Mouse (Mus musculus) limb, embryonic 11.5 days (tissue): ENCODE measurements around the gene Wdr93. TPM values are rescaled to one million over a fixed set of nuclear protein-coding genes. Genes with fewer than 3 reads are reported as not detected.

Experiments used
- ATAC-seq: fragments of 200-750 bp; cut with Nextera tagmentation; 2 replicates; pipeline ENCODE4 v1.8.0; 2017; ENCODE audit warnings: low read depth; ENCODE audit not compliant: insufficient number of reproducible peaks, low FRiP score, low TSS enrichment
- DNase-seq: peaks from one replicate; pipeline ENCODE4 v3.0.0-alpha.2; 2015; ENCODE audit warnings: low spot score
- H3K27ac ChIP-seq: fragments of 300-500 bp; sonication (generic); replicated peaks from 2 replicates; pipeline ENCODE4 v1.5.1; 2014; ENCODE audit warnings: low read depth, mild to moderate bottlenecking, low read length
- H3K27me3 ChIP-seq: fragments of 300-500 bp; sonication (generic); 2 replicates; pipeline ENCODE4 v1.6.1; 2014; ENCODE audit warnings: mild to moderate bottlenecking, low read length, mixed read lengths; ENCODE audit not compliant: control insufficient read depth, insufficient read depth
- H3K36me3 ChIP-seq: fragments of 300-500 bp; sonication (generic); 2 replicates; pipeline ENCODE4 v1.6.1; 2014; ENCODE audit warnings: mild to moderate bottlenecking, low read length, moderate library complexity, mixed read lengths; ENCODE audit not compliant: control insufficient read depth, insufficient read depth
- H3K4me1 ChIP-seq: fragments of 300-500 bp; sonication (generic); 2 replicates; pipeline ENCODE4 v1.6.1; 2014; ENCODE audit warnings: low read length, mixed read lengths; ENCODE audit not compliant: control insufficient read depth, insufficient read depth
- H3K4me2 ChIP-seq: fragments of 300-500 bp; sonication (generic); 2 replicates; pipeline ENCODE4 v1.6.1; 2014; ENCODE audit warnings: low read depth, mild to moderate bottlenecking, moderate library complexity; ENCODE audit not compliant: severe bottlenecking
- H3K4me3 ChIP-seq: fragments of 300-500 bp; sonication (generic); 2 replicates; pipeline ENCODE4 v1.5.1; 2014; ENCODE audit warnings: low read depth, low read length
- H3K9ac ChIP-seq: fragments of 300-500 bp; sonication (generic); 2 replicates; pipeline ENCODE4 v1.6.1; 2014; ENCODE audit warnings: mild to moderate bottlenecking, low read length
- H3K9me3 ChIP-seq: fragments of 300-500 bp; sonication (generic); 2 replicates; pipeline ENCODE4 v1.6.1; 2016; ENCODE audit warnings: low read length; ENCODE audit not compliant: control insufficient read depth
- WGBS: fragments of 180-500 bp; shearing (Covaris S2); extraction: QIAGEN DNeasy Blood & Tissue Kit; methylation state at CpG from one replicate; pipeline ENCODE4 v1.1.7; 2014; 5-methylcytosine and 5-hydroxymethylcytosine counted together
- polyA plus RNA-seq: library from polyadenylated mRNA; unstranded; fragments of >200 nt; fragmentation: Nextera tagmentation; extraction: Ambion mirVana; gene quantifications from 2 replicates; pipeline ENCODE4 v1.2.1, GENCODE M21; 2014

The Wdr93 gene
- polyA plus RNA-seq, 1 experiment from 2014 or later, result 0.07 TPM

GRCm38 (mm10) chr7:79721386-79721977 is 21.5 kb upstream of the Wdr93 start:
- H3K27ac ChIP-seq, result no peak overlapping the region
- DNase-seq, result peak; percentile 68
- peaks cover 11% of the 10 kb centered on the region; the same call in 1 of the 2 replicates for H3K27me3 ChIP-seq
- no peaks in the 10 kb centered on the region for H3K36me3 ChIP-seq
- ATAC-seq, result peak; percentile 52; the same call in 1 of the 2 replicates
- peak overlapping the region; percentile 85 for H3K4me2 ChIP-seq
- under 1% methylated on average over 46 of the region's 48 CpGs for WGBS
- H3K4me3 ChIP-seq, result peak overlapping the region; percentile 50
- H3K4me1 ChIP-seq, result no peaks in the 10 kb centered on the region
- H3K9ac ChIP-seq, result peak overlapping the region; percentile 79
- no peaks in the 10 kb centered on the region for H3K9me3 ChIP-seq

- no peak for ATAC-seq
- WGBS, result 5% methylated on average over 2 of the region's 2 CpGs
- Histone ChIP-seq H3K4me2 (no peak overlapping the region), H3K4me3 (no peak overlapping the region), H3K27ac (no peak overlapping the region), H3K9me3 (no peaks in the 10 kb centered on the region), H3K27me3 (0 out of 2 replicates have a peak, but pooled peaks cover 5% of the 10 kb centered on the region), H3K4me1 (no peaks in the 10 kb centered on the region), H3K9ac (no peak overlapping the region), H3K36me3 (no peaks in the 10 kb centered on the region)
- DNase-seq, result peak; percentile 77
Observed at GRCm38 (mm10) chr7:79727091-79727490, 15.9 kb upstream of the Wdr93 start.

- 0 out of 2 replicates have a peak, but pooled peaks cover 2% of the 10 kb centered on the region for H3K27me3 ChIP-seq
- WGBS, result 25% methylated on average over 6 of the region's 6 CpGs
Observed at GRCm38 (mm10) chr7:79728219-79728618, 14.7 kb upstream of the Wdr93 start.

GRCm38 (mm10) chr7:79729169-79729568 is 13.8 kb upstream of the Wdr93 start:
- Histone ChIP-seq H3K4me3 (no peak overlapping the region), H3K27me3 (no peaks in the 10 kb centered on the region), H3K27ac (no peak overlapping the region), H3K4me1 (no peaks in the 10 kb centered on the region), H3K9ac (no peak overlapping the region), H3K9me3 (no peaks in the 10 kb centered on the region), H3K36me3 (no peaks in the 10 kb centered on the region), H3K4me2 (no peak overlapping the region)
- 7% methylated on average over 8 of the region's 8 CpGs for WGBS
- DNase-seq (peak; percentile 89), ATAC-seq (no peak)

More at GRCm38 (mm10) chr7:79728219-79728618, 14.7 kb upstream of the Wdr93 start:
- H3K4me1 ChIP-seq, result no peaks in the 10 kb centered on the region
- H3K27ac ChIP-seq, result no peak overlapping the region
- no peak overlapping the region for H3K4me2 ChIP-seq
- H3K9me3 ChIP-seq, result no peaks in the 10 kb centered on the region
- no peak overlapping the region for H3K9ac ChIP-seq
- no peak overlapping the region for H3K4me3 ChIP-seq
- DNase-seq, result peak; percentile 78
- ATAC-seq, result no peak
- no peaks in the 10 kb centered on the region for H3K36me3 ChIP-seq

GRCm38 (mm10) chr7:79729743-79730370 is 13.1 kb upstream of the Wdr93 start:
- no peaks in the 10 kb centered on the region for H3K9me3 ChIP-seq
- no peaks in the 10 kb centered on the region for H3K36me3 ChIP-seq
- ATAC-seq, result no peak
- no peaks in the 10 kb centered on the region for H3K27me3 ChIP-seq
- H3K4me1 ChIP-seq, result no peaks in the 10 kb centered on the region
- no peak overlapping the region for H3K27ac ChIP-seq
- H3K4me2 ChIP-seq, result no peak overlapping the region
- H3K9ac ChIP-seq, result no peak overlapping the region
- DNase-seq, result no peak
- WGBS, result 68% methylated on average over 11 of the region's 11 CpGs
- no peak overlapping the region for H3K4me3 ChIP-seq

GRCm38 (mm10) chr7:79731438-79731837 is 11.5 kb upstream of the Wdr93 start:
- no peak for ATAC-seq

GRCm38 (mm10) chr7:79732622-79733021 is 10.3 kb upstream of the Wdr93 start, which contains the start of gene Plin1:
TSS of gene Plin1 (minus strand) at chr7:79732903.
- Histone ChIP-seq H3K27ac (no peak within 1 kb of the TSS), H3K4me1 (no peaks in the 10 kb centered on the region), H3K4me2 (no peak within 1 kb of the TSS), H3K36me3 (no peaks in the 10 kb centered on the region), H3K9me3 (no peaks in the 10 kb centered on the region), H3K4me3 (no peak within 1 kb of the TSS), H3K27me3 (no peaks in the 10 kb centered on the region), H3K9ac (no peak within 1 kb of the TSS)
- DNase-seq (no peak), ATAC-seq (no peak)
- WGBS, result 44% methylated on average over 4 of the region's 4 CpGs

More at GRCm38 (mm10) chr7:79731438-79731837, 11.5 kb upstream of the Wdr93 start:
- Histone ChIP-seq H3K4me2 (no peak overlapping the region), H3K4me1 (no peaks in the 10 kb centered on the region), H3K4me3 (no peak overlapping the region), H3K9ac (no peak overlapping the region), H3K36me3 (no peaks in the 10 kb centered on the region), H3K9me3 (no peaks in the 10 kb centered on the region), H3K27ac (no peak overlapping the region), H3K27me3 (no peaks in the 10 kb centered on the region)
- no peak for DNase-seq
- 82% methylated on average over 13 of the region's 13 CpGs for WGBS

GRCm38 (mm10) chr7:79734563-79734962 is 8.4 kb upstream of the Wdr93 start:
- Histone ChIP-seq H3K9ac (no peak overlapping the region), H3K27ac (no peak overlapping the region), H3K4me1 (no peaks in the 10 kb centered on the region), H3K4me2 (no peak overlapping the region), H3K9me3 (no peaks in the 10 kb centered on the region), H3K36me3 (no peaks in the 10 kb centered on the region), H3K4me3 (no peak overlapping the region), H3K27me3 (no peaks in the 10 kb centered on the region)
- ATAC-seq (no peak), DNase-seq (no peak)
- 78% methylated on average over 8 of the region's 8 CpGs for WGBS
